Mouse (Mus musculus): ENCODE measurements at regions not wholly inside any gene's neighbourhood (a gene's known extent, or its start where the extent isn't known, plus 50 kb on each side); places are given as distances from the start of the nearest gene placed in this dataset.

- no peak for DNase-seq (ENCODE audit: extremely low spot score in 1 of 2, low spot score in 1 of 2)
Observed at GRCm38 (mm10) chr9:113427281-113427680, 280.8 kb downstream of the Pdcd6ip start.

- DNase-seq (ENCODE audit: extremely low spot score in 1 of 2, low spot score in 1 of 2): no peak
Observed at GRCm38 (mm10) chr9:113426324-113426723, 281.7 kb downstream of the Pdcd6ip start.

GRCm38 (mm10) chr9:113421645-113422044 is 286.4 kb downstream of the Pdcd6ip start:
- no peak for DNase-seq (ENCODE audit: extremely low spot score in 1 of 2, low spot score in 1 of 2)

- DNase-seq (ENCODE audit: extremely low spot score in 1 of 2, low spot score in 1 of 2): no peak
Observed at GRCm38 (mm10) chr9:113421121-113421520, 286.9 kb downstream of the Pdcd6ip start.

GRCm38 (mm10) chr9:113419801-113420200 is 288.3 kb downstream of the Pdcd6ip start:
- no peak for DNase-seq (ENCODE audit: extremely low spot score in 1 of 2, low spot score in 1 of 2)

GRCm38 (mm10) chr9:113417106-113417505 is 291.0 kb downstream of the Pdcd6ip start:
- DNase-seq (ENCODE audit: extremely low spot score in 1 of 2, low spot score in 1 of 2): no peak

- no peak for DNase-seq (ENCODE audit: extremely low spot score in 1 of 2, low spot score in 1 of 2)
Observed at GRCm38 (mm10) chr9:113415511-113415931, 292.5 kb downstream of the Pdcd6ip start.

- no peak for DNase-seq (ENCODE audit: extremely low spot score in 1 of 2, low spot score in 1 of 2)
Observed at GRCm38 (mm10) chr9:113414690-113415089, 293.4 kb downstream of the Pdcd6ip start.

GRCm38 (mm10) chr9:113413851-113414250 is 294.2 kb downstream of the Pdcd6ip start:
- no peak for DNase-seq (ENCODE audit: extremely low spot score in 1 of 2, low spot score in 1 of 2)

- DNase-seq (ENCODE audit: extremely low spot score in 1 of 2, low spot score in 1 of 2): no peak
Observed at GRCm38 (mm10) chr9:113411638-113412037, 296.4 kb downstream of the Pdcd6ip start.

GRCm38 (mm10) chr9:113408521-113408920 is 299.5 kb downstream of the Pdcd6ip start:
- no peak for DNase-seq (ENCODE audit: extremely low spot score in 1 of 2, low spot score in 1 of 2)

GRCm38 (mm10) chr9:113394320-113394719 is 313.7 kb downstream of the Pdcd6ip start:
- no peak for DNase-seq (ENCODE audit: extremely low spot score in 1 of 2, low spot score in 1 of 2)

GRCm38 (mm10) chr9:113387356-113387755 is 320.7 kb downstream of the Pdcd6ip start:
- no peak for DNase-seq (ENCODE audit: extremely low spot score in 1 of 2, low spot score in 1 of 2)

GRCm38 (mm10) chr9:113381591-113382110 is 326.4 kb downstream of the Pdcd6ip start:
- no peak for DNase-seq (ENCODE audit: extremely low spot score in 1 of 2, low spot score in 1 of 2)

- DNase-seq (ENCODE audit: extremely low spot score in 1 of 2, low spot score in 1 of 2): no peak
Observed at GRCm38 (mm10) chr9:113380408-113381129, 327.5 kb downstream of the Pdcd6ip start.

- DNase-seq (ENCODE audit: extremely low spot score in 1 of 2, low spot score in 1 of 2): no peak
Observed at GRCm38 (mm10) chr9:113378525-113378924, 329.5 kb downstream of the Pdcd6ip start.

GRCm38 (mm10) chr9:113371718-113372306 is 336.2 kb downstream of the Pdcd6ip start:
- DNase-seq (ENCODE audit: extremely low spot score in 1 of 2, low spot score in 1 of 2): peak in 1 of 2 experiments; percentile 37

GRCm38 (mm10) chr9:113347942-113348341 is 360.1 kb downstream of the Pdcd6ip start:
- DNase-seq (ENCODE audit: extremely low spot score in 1 of 2, low spot score in 1 of 2): no peak

- peak in 1 of 2 experiments; percentile 62 for DNase-seq (ENCODE audit: extremely low spot score in 1 of 2, low spot score in 1 of 2)
Observed at GRCm38 (mm10) chr9:113346531-113346930, 361.5 kb downstream of the Pdcd6ip start.

- peak; percentile 72 to 79 for DNase-seq (ENCODE audit: extremely low spot score in 1 of 2, low spot score in 1 of 2)
Observed at GRCm38 (mm10) chr9:113342131-113342530, 365.9 kb downstream of the Pdcd6ip start.

- peak; percentile 52 to 68 for DNase-seq (ENCODE audit: extremely low spot score in 1 of 2, low spot score in 1 of 2)
Observed at GRCm38 (mm10) chr9:113340838-113341237, 367.2 kb downstream of the Pdcd6ip start.

- peak in 1 of 2 experiments; percentile 53 for DNase-seq (ENCODE audit: extremely low spot score in 1 of 2, low spot score in 1 of 2)
Observed at GRCm38 (mm10) chr9:113340036-113340435, 368.0 kb downstream of the Pdcd6ip start.
